Mouse (Mus musculus) cerebellum, adult 2 months (tissue): ENCODE measurements around the gene Dvl1.

ENCODE experiments used
- CTCF ChIP-seq: fragments of 200-500 bp; IDR thresholded peaks from 2 replicates; pipeline ENCODE4 v1.5.1; 2011; ENCODE audit warnings: low read depth, mild to moderate bottlenecking, control low read depth, low read length, moderate library complexity, borderline replicate concordance; ENCODE audit not compliant: insufficient read depth
- POLR2A ChIP-seq: fragments of 200-500 bp; IDR thresholded peaks from 2 replicates; pipeline ENCODE4 v1.6.1; 2011; ENCODE audit warnings: low read length, control low read depth, borderline replicate concordance; ENCODE audit not compliant: insufficient read depth

DNA sequence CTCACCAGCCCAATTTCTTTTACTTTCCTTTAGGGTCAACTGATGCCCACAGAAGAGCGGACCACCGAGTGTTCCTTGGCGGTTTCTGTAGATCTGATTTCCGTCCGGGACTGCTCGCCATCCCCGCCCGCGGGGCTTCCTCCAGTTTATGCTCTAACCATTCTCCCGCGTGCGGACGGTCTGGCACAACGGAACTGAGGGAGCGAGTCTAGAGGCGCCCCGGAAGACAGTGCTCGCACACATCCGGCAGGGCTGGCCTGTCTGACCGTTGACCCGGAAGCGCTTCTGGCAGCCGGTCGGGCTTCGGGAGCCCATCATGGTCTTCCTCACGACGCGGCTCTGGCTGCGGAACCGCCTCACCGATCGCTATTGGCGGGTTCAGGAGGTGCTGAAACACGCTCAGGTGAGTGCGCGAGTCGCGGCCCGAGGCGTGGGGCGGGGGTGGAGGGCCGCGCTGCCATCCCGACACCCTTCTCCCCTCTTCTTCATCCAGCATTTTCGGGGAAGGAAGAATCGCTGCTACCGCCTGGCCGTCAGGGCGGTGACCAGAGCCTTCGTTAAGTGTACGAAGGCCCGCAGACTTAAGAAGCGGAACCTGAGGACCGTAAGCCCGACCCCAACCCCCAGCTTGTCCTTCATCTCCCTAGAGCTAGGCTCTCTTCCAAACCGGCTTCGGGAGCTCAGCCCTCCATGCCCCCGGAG, 43.7 kb upstream of the Dvl1 start:
- TF ChIP-seq CTCF (no peak), POLR2A (peak; percentile 84)
